Mouse (Mus musculus): ENCODE measurements around the gene Atad5.
A peak's percentile ranks its signal among the peaks of the same experiment; 100 is the strongest.
"Not testable (repeated sequence)": the region's sequence is repeated elsewhere in the genome, so short reads cannot be mapped to it uniquely, and the experiment has no call there.

Gene Atad5

DNA sequence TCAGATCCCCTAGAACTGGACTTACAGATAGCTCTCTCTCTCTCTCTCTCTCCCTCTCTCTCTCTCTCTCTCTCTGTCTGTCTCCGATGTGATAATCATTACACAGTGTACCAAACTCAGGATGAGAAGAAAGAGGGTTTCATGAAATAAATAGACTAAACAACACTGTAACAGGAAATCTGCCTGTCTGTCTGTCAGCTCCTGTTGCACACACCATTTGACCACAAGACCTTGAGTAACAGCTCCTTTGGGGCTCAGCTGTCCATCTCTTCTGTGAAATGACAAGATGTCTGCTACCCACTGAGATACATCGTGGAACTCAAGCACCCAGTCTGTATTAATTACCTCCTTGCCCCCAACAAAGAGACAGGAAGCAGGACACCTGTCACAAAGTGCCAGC lies 62.3 kb downstream of the Atad5 start:
- no peak for DNase-seq

DNA sequence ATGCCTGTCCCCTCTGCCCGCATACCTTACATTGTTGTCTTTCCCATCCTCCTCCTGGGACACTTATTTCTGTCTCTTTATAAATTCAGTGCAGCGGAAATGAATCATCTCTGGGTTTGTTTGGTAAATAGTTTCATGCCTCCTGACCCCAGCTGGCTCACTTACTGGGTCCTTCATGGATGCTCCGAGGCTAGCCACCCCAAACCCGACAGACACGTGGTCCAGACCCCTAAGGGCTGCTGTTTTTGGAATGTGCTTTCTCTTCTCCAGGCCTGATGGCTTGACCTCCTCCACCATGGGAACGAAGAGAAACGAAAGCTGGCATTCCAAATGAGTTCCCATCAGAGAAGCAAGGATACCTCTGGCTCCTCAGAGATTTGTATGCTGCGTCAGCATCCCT lies 63.2 kb downstream of the Atad5 start:
- DNase-seq = no peak

GRCm38 (mm10) chr11:80153857-80154495 lies 64.8 kb downstream of the Atad5 start, which contains the start of gene Adap2:
TSS of gene Adap2 (plus strand) at chr11:80154105.
- peak; percentile 22 for DNase-seq

DNA sequence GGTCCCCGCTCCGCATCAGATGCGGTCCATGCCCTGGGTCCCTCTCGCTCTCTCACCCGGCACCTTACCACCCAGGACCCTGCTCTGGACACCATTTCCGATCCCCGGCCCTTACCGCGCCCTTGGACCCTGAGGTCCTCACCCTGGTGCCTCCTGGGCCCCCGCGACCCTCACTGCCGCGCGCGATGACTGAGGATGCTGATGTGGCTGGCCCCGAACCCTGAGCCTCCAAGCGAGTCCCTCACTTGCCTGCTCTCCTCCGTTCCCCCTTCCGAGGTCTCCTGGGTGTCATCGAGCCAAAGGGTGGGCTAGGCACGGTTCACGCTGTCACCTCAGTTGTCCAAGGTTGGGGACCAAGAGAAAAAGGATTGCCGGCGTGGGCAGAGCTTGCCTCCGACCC lies 65.3 kb downstream of the Atad5 start:
- no peak for DNase-seq

DNA sequence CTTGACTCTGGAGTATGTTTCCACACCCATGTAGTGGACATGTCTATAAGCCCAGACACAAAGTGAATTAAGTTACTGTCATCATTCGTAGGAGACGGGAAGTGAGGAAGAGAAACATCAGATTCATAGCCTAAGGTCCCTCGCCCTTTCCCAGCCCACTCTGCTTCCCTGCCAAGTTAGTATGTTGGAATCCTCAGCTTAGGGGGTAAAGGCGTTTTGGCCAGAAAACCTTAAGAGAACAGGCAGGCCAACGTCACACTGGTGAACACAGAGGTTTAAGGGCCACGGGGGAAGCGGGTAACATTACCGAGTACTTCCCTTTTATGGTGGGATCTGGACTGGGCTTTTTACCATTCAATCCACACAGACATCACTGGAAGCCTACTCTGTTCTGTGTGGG lies 66.3 kb downstream of the Atad5 start:
- DNase-seq = no peak

DNA sequence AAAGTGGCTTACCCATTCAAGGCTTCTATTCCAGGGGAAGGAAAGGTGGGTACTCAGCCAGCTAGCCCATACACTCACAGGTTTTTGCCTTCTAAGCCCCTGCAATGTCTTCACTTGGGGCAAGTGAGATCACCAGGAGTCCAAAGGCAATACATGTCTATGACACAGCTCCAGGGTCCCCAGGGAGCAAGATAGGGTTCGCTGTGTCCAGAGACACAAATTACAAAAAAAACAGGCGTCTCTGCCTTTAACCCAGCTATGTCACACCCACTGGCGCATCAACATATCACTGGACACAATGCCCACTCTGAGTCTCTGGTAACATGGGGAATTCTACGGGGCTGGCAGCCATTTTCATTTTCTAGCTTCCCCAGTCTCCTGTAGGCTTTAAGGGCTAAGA lies 66.8 kb downstream of the Atad5 start:
- DNase-seq = no peak

DNA sequence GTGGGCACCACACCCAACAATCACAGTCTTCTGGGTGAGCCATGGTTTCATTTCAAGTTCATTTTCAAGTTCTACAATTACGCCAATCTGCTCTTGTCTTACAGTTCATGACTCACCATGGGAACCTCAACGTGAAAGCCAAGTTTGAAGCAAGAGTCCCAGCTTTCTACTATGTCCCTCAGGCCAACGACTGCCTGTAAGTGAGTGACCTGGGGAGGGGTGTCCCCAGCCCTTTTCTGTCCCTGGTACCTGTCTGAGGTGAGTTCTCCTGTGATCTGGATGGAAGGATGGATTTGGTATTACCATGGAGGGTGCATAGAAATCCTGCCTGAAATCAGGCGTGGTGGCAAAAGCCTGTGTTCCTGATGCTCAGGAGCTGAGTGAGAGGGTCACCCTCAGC lies 67.6 kb downstream of the Atad5 start:
- no peak for DNase-seq

DNA sequence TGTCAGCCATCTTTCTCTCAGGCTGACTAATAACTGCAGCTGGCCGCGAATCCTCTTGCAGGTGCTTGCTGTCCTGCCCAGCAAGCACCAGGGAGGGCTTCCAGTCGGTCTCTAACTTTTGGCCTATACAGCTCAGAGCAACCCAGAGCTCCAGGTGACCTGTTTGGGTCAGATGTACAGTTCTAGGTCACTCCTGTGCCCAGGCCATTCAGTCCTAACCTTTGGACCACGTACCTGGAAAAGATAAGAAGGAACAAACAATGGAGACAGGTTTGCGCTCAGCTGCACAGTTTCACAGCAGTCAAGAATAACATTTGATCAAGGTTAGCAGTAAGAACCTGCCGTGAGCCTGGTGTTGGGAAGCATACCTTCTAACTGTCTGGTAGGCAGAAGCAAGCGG lies 69.8 kb downstream of the Atad5 start:
- no peak for DNase-seq

GRCm38 (mm10) chr11:80161041-80161440 lies 71.8 kb downstream of the Atad5 start:
- DNase-seq = no peak

- no peak for DNase-seq
Measured at GRCm38 (mm10) chr11:80163362-80164116, 74.3 kb downstream of the Atad5 start.

DNA sequence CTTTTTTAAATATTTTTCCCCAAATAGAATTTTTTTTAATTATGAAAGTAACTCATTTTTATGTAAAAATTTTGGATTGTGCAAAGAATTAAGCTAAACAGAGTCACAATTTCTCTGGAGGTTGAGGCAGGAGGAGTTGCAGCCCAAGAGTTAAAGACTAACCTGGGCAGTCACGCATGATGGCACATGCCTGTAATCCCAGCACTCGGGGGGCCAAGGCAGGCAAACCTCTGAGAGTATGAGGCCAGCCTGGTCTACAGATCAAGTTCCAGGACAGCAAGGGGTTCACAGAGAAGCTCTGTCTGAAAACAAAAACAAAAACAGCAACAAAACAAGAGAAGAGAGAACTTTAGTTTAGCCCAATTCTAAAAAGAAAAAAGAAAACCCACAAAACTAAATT lies 75.0 kb downstream of the Atad5 start:
- DNase-seq = no peak

DNA sequence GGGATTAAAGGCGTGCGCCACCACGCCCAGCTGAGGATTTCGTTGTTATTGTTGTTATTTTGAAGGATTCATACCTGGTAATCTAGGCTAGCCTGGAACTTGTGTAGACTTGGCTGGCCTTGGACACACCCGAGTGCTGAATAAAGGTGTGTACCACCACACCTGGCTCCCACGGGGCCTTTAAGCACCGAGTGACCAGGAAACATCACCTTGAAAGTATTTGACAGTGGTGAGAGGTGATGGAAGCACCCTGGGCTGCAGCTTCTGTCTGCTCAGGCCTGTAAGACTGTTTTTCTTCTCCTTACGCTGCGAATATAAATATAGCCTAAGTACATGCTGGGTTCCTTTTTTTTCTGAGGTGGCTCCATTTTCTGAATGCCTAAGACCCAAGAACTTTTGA lies 78.9 kb downstream of the Atad5 start:
- no peak for DNase-seq

GRCm38 (mm10) chr11:80168611-80169249 lies 79.5 kb downstream of the Atad5 start:
- no peak for DNase-seq

DNA sequence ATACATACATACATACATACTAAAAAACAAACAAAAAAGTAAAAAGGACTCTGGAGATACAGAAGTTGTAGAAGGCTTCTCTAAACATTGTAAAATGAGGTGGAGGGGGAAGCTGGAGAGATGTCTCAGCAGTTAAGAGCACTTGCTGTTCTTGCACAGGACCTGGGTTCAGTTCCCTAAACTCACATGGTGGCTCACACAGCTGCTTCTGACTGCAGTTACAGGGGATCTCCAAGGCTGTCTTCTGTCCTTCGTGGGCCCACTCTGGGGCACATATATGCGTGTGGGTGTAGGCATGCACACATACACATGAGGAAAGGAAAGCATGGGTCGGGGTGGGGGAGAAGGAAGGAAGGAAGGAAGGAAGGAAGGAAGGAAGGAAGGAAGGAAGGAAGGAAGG lies 80.4 kb downstream of the Atad5 start:
- DNase-seq = no peak

GRCm38 (mm10) chr11:80170351-80170750 lies 81.2 kb downstream of the Atad5 start:
- DNase-seq = no peak

DNA sequence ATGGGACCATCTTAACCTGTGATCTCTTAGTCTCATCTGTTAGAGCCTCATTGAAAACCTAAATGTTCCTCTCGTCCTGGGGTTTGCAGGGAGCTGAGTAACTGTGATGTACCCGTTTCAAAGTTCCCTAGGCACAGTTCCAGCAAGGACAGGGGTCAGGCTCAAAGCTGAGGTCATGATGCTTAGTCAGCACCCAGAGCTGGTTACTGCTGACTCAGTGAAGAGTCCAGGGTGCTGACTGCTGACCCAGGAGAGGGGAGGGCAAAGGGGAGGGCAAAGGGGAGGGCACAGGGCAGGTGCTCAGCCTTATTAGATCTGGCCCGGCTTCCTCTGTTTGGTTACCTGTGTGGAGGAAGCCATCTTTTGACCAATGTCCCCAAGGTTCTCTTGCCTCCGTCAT lies 82.7 kb downstream of the Atad5 start:
- DNase-seq = no peak

DNA sequence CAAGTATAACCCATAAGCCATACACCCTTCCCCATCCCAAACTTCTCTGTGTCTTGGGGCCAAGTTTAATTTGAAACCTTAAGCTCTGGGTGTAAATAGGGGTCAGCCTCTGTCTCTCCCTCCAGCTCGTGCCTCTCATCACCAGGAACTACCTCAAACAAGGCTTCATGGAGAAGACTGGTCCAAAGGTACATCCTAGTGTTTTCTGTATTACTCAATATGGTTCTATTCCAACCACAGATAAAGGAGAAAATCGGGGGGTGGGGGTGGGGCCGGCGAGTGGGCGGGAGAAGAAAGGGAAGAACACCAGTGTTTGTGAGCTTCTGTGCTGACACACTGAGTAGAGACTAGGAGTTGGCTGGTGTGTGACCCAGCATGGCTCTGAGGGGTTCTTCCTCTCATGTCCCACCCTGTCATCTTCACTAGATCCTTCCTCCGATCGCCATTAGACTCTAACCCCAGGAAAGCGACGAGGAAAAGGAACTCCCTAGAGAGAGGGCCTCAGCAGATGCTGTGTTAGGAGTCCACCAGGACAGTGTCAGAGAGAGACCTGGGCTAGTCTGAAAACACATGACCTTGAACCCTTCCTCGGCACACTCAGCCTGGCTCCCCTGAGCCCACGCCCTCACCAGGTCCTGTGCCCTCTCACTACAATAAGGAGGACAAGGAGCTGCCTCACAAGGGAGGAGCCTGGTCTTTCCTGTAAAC lies 84.9 kb downstream of the Atad5 start:
- DNase-seq = no peak

GRCm38 (mm10) chr11:80176911-80177895 lies 88.0 kb downstream of the Atad5 start:
- no peak for DNase-seq

DNA sequence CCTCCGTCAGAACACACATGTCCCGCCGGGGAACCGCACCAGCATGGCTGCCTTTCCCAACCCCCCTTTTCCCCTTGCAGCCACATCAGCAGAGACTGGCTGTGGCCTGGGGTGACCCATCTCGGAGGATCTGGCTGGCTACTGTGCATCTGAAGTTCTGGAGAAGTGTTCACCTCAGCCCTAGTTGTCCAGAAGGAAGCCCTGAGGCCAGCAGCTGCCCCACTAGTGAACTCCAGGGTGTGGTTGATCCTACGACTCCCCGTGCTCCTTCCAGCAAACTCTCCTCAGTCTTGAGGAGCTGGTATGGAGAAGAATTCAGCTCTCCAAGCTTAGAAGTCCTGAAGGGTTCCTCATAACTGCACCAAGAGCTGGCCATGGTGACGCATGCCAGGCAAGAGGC lies 89.1 kb downstream of the Atad5 start:
- DNase-seq = no peak

DNA sequence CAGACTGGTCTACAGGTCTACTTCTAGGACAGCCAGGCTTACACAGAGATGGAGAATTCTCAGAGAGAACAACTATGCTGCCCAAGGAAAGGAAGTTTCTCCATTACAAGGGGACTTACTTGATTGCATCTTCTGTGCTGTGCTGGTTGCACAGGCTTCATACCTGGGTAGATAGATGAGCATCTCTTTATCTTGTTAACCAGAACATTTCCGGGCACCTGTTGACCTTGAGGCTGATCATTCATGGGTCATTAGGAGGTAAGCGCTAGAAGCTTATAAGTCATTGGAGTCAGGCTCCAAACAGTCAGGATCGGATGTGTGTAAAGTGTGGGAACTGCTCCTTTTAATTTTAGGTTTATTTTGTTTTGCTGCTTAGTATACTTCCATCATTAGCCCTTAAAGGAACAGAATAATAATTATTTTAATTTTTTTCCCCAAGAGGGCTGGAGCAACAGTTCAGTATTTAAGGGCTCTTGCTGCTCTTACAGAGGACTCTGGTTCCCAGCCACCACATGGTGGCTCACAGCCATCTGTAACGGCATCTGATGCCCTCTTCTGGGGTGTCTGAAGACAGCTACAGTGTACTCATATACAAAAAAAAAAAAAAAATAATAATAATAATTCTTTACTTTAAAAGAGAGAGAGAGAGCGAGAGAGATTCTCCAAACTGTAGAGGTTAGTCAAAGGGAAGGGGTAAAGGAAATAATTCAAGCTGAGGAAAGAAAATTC lies 92.0 kb downstream of the Atad5 start:
- DNase-seq = no peak

DNA sequence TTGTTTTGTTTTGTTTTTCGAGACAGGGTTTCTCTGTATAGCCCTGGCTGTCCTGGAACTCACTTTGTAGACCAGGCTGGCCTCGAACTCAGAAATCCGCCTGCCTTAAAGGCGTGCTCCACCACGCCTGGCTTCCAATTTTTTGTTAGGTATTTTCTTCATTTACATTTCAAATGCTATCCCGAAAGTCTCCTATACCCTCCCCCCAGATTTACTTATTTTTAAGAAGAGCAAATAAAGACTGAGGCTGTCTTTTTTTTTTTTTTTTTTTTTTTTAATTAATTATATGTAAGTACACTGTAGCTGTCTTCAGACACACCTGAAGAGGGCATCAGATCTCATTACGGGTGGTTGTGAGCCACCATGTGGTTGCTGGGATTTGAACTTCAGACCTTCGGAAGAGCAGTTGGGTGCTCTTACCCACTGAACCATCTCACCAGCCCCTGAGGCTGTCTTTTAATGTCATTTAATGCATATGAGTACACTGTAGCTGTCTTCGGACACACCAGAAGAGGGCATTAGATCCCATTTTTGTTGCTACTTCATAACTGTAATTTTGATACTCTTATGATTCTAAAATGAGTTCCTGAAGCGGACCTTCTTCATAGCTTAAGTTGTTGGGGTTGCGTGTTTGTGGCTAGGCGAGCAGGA lies 94.0 kb downstream of the Atad5 start:
- DNase-seq = not testable (repeated sequence)
